Mouse (Mus musculus): Measurements from ENCODE around the gene Pkd1l1.
A peak's percentile ranks its signal among the peaks of the same experiment; 100 is the strongest.

Pkd1l1 gene

GRCm38 (mm10) chr11:8973166-8973565 lies at the start of gene Pkd1l1:
Gene Pkd1l1, minus strand, starts transcription at chr11:8973266.
- no peak for DNase-seq (ENCODE audit: low spot score in 2 of 2)

DNA sequence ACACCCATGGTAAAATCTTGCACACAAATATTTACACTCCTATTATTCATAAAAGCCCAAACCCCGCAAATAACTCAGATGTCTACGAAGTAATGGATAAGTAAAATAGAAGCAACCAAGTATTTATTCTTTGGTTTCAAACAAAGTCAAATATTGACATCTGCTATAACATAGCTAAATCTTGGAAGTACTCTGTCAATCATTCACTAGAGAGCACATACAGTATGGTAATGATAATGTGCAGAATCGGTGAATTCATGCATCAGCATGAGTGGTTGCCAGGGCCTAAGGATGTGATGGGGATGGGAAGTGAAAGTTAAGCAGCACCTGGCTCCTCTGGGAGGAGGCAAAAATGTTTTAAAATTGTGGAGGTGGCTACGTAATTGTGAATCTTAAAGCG lies 47.1 kb upstream of the Pkd1l1 start:
- DNase-seq (ENCODE audit: low spot score in 2 of 2): no peak

GRCm38 (mm10) chr11:9018491-9019267 lies 45.6 kb upstream of the Pkd1l1 start:
- no peak for DNase-seq (ENCODE audit: low spot score in 2 of 2)

DNA sequence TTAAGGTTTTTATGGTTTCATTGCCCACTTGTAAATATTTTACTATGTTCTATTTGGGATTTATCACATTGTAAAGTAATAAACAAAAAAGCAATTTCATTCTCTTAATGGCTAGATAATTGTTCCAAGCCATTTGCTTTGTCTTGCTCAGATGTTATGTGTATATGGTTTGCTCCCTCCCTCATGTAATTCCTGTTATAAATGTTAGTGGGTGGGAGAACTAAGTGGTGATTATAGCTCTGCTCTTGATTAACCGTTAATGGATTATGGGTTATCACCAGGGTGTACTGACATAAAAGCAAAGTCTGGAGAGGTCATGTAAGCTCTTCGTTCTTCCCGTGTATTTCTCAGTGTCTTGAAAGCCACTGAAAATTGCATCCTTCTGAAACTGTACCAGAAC lies 41.7 kb upstream of the Pkd1l1 start:
- DNase-seq (ENCODE audit: low spot score in 2 of 2): no peak

DNA sequence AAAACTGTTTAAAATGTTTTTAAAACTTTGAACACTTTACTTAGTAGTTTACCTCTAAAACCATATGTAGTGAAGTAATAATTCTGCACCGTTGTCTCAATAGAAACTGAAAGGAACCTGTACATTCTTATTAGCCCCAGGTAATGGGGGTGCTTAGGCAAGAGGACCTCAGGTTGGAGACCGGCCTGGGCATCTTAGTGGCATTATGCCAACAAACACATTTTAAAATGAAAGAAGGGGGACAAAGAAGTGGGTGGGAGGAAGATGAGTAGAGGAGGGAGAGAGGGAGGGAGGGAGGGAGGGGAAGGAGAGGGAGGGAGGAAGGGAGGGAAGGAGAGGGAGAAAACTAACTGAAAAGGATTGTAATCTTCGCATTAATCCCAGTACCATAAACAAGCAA lies 38.3 kb upstream of the Pkd1l1 start:
- no peak for DNase-seq (ENCODE audit: low spot score in 2 of 2)

- DNase-seq (ENCODE audit: low spot score in 2 of 2): peak; percentile 77 to 78
Measured at GRCm38 (mm10) chr11:9010853-9011339, 37.8 kb upstream of the Pkd1l1 start, which contains the start of gene Hus1. Gene Hus1, minus strand, starts transcription at chr11:9011191.

DNA sequence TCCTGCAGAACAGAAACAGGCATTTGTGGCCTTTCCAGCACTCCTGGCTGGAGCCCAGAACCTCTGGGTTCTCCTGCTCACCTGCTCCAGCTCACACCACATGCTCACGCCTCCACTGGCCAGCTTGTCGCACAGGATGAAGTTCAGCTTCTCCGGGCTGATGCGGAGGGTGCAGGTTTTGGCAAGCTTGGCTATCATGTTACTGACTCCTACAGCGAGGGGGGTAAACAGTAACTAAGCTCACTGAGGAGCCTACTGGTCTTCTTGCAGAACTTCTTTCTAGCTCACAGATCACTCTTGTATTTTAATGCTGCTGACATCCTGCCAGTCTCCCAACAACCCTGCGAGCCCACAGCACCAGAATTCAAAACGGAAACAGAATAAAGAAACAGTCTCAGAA lies 37.4 kb upstream of the Pkd1l1 start:
- DNase-seq (ENCODE audit: low spot score in 2 of 2): peak in 1 of 2 experiments; percentile 10

GRCm38 (mm10) chr11:9008761-9009160 lies 35.7 kb upstream of the Pkd1l1 start:
- no peak for DNase-seq (ENCODE audit: low spot score in 2 of 2)

DNA sequence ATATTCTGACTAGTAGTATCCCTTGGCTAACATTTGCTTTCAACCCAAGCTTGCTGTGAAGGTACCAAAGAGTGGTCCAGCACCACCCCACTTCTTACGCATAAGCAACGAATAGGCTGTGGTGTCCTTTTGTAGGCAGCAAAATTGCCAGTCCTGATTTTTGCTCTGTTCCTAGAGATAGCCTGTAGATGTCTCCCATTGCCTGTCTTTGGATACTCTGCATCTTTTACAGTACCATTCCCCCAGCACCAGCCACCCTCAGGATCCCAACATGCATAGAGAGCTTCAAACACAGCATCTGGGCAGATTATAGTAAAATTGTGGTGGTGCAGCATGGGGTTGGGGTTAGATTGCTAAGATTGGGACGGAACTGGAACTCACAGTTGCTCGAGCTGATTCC lies 15.0 kb upstream of the Pkd1l1 start:
- DNase-seq (ENCODE audit: low spot score in 2 of 2): no peak

DNA sequence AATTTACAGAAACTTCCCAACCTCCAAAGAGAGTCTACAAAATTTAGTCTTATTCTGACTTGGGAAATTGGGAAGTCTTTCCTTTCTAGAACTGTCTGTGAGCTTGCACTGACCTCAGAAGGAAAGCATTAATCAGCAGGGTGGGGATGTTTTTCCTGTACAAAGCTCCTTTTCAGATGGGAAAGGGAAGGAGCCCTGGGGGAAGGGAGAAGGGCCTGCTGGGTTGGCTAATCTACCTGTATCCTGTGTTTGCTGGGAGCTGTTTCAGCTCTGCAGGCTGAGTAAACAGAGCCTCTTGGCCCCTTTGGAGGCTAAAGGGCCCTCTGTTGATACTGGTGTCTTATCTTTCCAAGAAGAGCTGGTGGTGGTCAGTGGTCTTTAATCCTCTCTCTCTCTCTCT lies 13.0 kb upstream of the Pkd1l1 start:
- DNase-seq (ENCODE audit: low spot score in 2 of 2): no peak

GRCm38 (mm10) chr11:8983237-8983861 lies 10.3 kb upstream of the Pkd1l1 start:
- peak; percentile 23 to 47 for DNase-seq (ENCODE audit: low spot score in 2 of 2)

- DNase-seq (ENCODE audit: low spot score in 2 of 2): no peak
Measured at GRCm38 (mm10) chr11:8978154-8978553, 5.1 kb upstream of the Pkd1l1 start.

GRCm38 (mm10) chr11:8972093-8972492 lies 973 bp downstream of the Pkd1l1 start:
- DNase-seq (ENCODE audit: low spot score in 2 of 2): no peak

DNA sequence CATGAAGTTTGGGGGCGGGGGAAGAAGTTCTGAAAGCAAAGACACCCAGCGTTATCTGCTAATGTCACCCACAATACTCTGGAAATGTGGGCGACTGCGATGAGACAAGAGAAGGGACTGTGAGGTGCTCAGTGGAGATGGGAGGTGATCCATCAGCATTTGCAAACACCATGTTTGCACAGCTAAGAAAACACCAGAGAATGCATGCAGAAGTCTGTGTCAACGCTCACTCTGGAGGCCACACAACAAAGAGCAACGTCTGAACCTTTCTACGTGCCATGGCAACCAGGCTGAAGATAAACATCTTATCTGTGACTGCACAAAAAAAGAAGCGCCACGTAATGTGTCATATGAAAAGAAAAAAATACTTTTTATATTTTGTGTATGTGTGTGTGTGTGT lies 2.6 kb downstream of the Pkd1l1 start:
- peak in 1 of 2 experiments; percentile 4 for DNase-seq (ENCODE audit: low spot score in 2 of 2)

- DNase-seq (ENCODE audit: low spot score in 2 of 2): no peak
Measured at GRCm38 (mm10) chr11:8968094-8968493, 5.0 kb downstream of the Pkd1l1 start.

DNA sequence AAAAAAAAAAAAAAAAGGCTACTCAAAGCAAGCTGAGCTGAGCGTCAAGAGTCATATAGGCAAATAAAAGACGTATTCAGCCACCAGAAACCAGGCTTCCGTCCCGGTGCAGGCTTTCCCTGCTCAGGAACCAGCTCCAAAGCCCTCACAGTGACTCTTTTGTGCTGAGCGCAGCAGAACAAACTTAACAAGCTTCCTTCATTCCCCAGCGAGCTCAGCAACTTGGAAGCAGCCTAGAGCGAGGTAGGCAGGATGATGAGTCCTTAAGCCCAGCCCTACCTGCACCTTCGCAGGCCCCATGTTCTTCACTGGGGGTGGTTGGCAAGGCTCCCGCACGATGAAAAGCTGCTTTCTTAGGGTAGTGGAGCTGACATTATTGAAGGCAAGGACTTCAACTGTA lies 14.5 kb downstream of the Pkd1l1 start:
- no peak for DNase-seq (ENCODE audit: low spot score in 2 of 2)

- no peak for DNase-seq (ENCODE audit: low spot score in 2 of 2)
Measured at GRCm38 (mm10) chr11:8958108-8958507, 15.0 kb downstream of the Pkd1l1 start.

DNA sequence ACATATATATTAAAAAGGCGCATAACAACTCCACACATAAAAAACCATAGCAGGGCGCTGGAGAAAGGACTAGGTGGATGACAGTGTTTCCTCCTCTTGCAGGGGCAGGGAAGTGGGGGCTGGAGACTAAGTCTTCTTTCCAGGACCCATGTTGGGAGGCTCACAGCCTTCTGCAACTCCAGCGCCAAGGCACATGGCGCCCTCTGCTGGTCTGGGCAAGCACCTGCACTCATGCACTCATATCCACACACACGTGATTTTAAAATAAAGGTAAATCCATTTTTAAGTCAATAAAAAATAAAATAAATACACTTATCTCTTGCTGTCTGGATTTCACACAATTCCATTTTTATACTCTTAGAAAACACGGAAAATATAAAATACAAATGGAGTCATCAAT lies 16.0 kb downstream of the Pkd1l1 start:
- no peak for DNase-seq (ENCODE audit: low spot score in 2 of 2)

DNA sequence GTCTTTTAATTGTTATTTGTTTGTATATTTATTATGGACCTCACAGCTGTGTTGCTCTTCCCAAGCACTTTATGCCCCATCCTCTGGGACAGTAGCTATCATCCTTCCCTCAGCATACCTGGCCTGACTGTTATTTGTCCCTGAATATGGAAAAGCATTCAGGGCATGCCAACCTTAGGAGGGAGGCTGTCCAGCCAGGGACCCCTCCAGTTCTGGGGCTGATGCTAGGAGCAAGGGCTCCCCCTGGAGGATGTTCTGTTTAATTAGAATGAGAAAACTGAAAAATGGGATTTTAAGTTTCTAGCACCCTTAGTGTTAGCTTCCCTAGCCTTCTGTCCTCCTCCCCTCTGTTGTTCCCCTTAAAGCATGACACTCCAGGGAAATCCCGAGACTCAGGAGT lies 17.4 kb downstream of the Pkd1l1 start:
- DNase-seq (ENCODE audit: low spot score in 2 of 2): no peak

GRCm38 (mm10) chr11:8949765-8950430 lies 23.2 kb downstream of the Pkd1l1 start:
- DNase-seq (ENCODE audit: low spot score in 2 of 2): no peak

GRCm38 (mm10) chr11:8948871-8949270 lies 24.2 kb downstream of the Pkd1l1 start:
- no peak for DNase-seq (ENCODE audit: low spot score in 2 of 2)

DNA sequence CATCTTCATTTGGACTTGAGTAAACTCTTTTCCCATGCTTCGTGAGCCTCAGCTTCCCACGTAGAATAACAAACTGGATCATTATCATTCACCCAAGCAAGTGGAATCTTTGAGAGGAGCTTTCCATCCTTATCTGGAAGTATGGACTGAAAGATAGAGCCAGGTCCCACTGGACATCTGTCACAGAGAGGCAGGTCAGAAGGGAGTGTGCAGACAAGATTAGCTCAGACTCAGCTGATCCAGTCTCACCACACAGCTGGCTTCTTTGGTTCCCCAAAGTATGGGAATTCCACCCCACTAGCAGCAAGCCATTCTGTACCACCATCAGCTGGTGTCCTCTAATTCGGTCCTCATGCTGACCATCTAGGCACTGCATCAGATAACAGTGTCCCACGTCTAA lies 29.0 kb downstream of the Pkd1l1 start:
- DNase-seq (ENCODE audit: low spot score in 2 of 2): no peak

DNA sequence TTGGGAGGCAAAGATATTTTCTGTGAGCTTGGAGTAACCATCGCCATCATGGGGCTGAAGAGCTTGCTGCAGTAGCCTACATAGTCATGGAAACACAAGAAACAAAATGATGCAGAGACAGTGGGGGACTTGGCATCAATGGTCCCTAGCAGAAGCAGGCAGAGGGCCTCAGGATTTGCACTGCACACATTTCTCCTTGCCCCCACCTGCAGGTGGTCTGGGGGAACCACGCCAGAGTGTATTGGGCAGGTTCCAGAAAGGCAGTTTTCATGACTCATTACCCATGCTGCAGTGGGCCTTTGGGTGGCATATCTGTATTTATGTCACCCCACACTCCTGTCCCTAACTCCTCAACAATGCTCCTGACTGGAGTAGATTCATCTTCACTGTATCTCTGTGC lies 30.6 kb downstream of the Pkd1l1 start:
- no peak for DNase-seq (ENCODE audit: low spot score in 2 of 2)
